Mouse (Mus musculus): ENCODE data around the gene Dnajc15.
"Not testable (repeated sequence)": the region's sequence is repeated elsewhere in the genome, so short reads cannot be mapped to it uniquely, and the experiment has no call there.

Dnajc15 gene

DNA sequence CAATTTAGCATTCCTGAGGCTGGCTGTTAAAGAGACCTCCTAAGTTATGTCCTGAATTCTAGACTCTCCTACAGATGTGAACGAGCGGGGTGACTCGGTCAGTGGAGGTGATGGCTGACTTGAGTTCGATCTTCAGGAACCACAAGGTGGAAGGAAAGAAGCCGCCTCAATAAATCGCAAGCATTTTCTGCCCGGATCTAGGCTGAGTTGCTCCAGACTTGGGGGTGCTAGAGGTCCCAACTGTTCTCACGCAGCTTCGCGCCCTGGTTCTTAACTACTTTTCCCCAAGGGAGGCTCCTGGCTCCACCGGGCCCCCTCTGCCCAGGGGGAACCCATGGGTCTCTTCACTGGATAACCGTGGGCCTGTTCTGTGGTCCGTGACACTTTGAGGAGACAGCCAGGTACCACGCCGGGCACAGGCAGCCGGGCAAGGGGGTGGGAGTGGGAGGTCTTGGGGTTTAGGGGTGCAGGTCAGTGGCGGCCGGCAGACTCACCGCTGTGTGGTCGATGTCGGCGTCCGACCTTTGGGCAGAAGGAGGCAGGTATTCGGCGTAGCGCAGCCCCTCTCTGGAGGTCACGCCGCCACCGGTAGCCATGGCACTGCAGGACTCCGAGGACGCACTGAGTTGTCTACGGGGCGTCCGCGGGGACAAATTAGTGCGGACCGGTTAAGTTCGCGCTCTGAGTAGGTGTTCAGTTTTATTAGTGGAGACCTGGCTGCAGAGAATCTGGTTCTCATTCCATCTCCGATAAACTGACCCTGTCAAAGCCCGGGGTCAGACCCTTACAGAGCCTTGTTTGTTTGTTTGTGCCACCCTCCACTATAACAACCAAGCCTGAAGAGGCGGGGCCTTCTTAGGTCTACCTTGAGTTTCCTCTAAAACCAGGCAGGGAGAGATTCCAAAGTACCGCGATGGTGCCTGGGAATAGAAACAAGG is at the start of gene Dnajc15:
Gene Dnajc15, minus strand, starts transcription at position 822 of the 938 bp plus-strand sequence.
- peak; percentile 86 to 88 for DNase-seq

DNA sequence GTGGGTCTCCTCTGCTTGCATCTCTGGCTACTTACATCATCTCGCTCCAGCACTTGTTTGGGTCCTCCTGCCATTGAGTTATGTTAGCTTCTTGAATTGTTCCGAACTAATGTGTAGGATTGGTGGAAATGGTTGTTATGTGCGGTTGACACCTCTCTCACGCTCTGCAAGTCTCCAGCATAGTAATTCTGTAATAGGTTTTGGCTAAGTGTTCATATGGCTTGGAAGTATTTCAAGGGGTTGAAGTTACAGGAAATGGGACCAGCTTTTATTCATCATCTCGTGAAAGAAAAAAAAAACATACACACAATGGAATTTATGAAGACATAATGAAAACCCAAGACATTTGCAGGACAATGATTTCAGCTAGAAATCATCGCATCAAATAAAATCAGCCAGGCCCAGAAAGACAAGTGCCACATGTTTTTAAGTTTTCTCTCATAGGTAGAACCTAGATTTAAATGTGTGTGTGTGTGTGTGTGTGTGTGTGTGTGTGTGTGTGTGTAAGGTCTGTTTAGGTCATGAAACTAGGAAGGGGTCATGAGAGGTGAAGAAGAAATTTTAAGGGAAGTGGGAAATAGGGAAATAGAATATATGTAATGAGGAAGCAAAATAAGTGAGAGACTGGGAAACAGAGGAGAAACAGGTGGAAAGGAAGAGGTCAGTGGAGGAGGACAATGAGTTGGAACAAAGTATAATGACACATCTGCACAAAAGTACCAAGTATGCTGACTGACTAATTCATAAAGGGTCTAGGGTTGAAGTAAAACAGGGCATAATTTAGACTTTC is 48.3 kb upstream of the Dnajc15 start:
- DNase-seq: no peak

DNA sequence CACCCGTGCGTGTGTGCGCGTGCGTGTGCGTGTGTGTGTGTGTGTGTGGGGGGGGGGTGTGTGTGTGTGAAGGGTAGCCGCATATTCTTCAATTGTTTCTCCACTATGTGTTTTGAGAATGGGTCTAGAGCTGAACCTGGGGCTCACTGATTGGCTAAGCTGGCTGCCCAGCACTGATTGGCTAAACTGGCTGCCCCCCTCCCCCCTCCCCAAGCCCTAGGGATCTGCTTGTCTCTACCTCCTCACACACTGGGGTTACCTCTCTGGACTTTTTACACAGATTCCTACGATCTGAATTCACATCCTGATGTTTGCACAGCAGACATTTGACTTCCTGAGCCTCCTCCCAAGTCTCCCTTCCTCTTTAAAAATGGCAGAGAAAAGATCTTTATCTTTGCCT is 46.7 kb upstream of the Dnajc15 start:
- no peak for DNase-seq

DNA sequence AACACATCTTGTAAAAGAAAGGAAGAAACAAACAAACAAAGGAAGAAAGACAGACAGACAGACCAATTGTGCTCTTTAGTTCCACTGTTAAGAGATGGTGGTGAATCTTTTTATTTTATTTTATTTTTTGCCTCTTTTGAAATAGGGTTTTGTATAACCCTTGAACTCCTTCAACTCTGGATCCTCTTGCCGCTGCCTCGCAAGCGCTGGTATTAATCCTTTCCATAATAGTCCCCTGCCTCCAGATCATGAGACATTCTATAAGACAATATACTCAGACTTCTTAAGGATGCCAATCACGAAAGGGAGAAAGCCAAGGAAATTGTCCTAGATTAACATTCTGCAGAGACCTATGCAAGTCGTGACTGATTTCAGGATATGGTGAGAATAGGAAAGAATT is 40.9 kb upstream of the Dnajc15 start:
- DNase-seq: no peak

DNA sequence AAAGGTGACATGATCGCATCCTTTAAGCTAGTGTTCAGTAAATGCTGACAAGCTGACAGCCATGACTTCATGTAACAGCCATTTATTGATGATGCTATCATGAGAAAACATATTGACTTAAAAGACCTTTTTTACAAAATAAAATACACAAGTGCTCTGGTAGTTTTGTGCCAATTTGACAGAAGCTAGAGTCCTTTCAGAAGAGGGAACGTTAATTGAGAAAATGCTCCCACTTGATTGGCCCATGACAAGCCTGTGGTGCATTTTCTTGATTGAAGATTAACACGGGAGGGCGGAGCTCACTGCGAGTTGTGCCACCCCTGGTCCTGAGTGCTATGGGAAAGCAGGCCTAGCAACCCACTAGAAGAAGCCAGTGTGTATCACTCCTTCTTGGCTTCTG is 31.7 kb upstream of the Dnajc15 start:
- no peak for DNase-seq

DNA sequence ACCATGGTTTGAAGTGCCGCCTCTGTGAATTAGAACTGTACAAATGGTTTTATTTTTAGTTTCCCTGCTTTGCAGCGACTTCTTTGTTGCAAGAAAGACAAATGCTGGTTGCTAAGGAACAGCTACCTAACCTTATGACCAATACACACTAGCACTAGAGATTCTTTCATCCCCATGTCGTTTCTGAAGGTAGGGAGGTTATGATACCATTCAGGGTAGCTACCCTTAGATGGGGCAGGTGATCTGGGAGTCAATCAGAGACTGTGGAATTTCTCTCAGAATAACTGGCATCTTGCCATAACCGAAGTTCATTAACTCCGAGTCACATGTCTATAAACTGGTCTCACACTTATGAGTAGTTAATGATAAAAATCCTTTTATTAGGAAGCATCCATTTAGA is 30.5 kb upstream of the Dnajc15 start:
- DNase-seq: no peak

DNA sequence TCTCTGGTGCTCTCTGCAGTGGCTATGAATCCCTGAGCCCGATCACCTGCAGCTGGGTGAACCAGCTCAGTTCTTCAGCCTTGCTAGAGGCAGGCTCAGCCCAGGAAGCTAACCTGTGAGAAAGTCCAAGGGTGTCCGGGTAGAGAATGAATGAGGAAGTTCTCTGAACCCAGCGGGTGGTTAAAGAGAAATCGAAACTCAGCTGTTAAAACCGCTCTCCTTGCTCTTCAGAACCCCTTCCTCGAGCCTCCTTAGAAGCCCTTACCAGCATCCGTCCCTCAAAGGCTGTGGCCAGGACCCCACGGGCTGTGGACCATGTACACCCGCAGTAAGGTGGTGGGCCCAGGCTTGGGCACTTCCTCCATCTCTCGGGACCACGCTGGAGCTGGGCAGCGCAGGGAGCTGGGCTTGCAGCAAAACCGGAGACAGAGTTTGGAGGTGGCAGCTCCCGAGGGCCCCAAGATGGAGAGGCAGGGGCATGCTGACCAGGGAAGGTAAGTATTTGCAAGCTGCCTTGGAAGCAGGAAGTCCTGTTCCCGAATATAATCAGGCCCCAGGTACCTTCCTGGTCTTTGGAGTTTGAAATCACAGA is 29.3 kb upstream of the Dnajc15 start, which contains the start of gene Epsti1:
Gene Epsti1, plus strand, starts transcription at position 69 of the 592 bp plus-strand sequence.
- no peak for DNase-seq

DNA sequence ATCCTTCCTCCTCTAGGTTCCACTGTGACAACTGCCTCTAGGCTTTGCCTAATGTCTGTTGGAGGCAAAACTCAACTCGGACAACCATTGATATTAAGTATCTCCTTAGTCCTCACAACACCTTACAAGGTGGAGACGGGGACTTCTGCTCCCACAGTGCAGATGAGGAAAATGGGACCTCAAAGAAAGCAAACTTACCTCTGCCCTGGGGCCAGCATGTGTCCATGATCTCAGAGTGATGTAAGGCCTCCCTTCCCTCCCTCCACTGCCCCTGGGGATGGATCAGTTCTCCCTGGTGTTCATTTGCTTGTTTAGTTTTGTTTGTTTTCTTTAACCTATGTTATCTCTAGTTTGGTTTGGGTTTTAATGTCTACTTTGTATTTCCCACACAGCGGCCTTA is 27.6 kb upstream of the Dnajc15 start:
- no peak for DNase-seq

DNA sequence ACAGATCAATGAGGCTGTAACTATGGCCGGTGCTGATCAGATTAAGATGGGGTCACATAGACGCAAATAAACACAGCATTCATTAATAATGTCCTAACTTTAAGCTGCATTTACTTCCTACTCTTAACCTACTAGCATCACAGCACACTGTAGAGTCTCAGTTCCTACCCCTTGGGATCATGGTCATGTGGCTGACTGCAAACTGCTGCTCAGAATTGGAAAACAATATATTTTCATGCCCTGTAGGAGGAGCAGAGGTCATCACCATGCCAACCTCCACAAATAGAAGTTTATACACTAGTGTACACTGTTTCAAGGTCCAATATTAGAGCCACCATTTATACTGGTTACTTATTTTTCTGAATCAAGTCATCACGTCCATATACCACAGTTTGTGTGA is 21.0 kb upstream of the Dnajc15 start:
- DNase-seq: no peak

DNA sequence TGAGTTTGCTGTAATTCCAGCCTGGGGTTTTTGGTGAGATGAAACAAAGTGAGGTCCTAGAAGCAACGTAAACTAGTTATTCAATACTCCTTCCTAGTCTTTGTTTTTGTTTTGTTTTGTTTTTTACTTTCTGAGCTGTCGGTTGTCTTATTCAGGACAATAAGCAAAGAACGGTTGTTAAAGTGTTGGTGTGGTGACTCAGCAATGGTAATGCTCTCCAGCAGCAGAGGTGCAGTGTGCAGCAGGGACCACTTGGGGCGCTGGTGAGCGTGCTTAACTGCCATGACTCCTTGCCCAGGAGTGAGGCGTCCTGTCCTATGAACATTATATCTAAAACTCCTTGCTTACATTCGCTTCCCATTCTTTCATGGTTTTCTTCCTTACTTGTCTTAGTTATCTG is 15.0 kb upstream of the Dnajc15 start:
- no peak for DNase-seq

DNA sequence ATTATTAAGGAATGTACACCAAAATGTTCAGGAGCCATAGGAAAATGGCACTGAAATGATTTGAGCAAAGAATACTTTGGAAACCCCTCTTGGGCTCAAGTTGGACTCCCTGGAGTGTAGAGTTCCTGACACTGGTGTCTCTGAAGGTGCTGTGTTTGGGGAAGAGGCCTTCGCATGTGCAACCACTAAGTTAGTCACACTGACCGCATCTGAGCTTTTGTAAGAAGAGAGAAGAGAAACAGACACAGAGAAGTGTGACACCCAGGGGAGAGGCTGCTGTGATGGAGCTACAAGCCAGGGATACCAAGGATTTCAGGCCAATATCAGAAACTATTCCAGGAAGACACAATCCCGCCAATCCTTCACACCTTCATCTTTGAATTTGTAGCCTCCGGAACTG is 12.0 kb upstream of the Dnajc15 start:
- no peak for DNase-seq

DNA sequence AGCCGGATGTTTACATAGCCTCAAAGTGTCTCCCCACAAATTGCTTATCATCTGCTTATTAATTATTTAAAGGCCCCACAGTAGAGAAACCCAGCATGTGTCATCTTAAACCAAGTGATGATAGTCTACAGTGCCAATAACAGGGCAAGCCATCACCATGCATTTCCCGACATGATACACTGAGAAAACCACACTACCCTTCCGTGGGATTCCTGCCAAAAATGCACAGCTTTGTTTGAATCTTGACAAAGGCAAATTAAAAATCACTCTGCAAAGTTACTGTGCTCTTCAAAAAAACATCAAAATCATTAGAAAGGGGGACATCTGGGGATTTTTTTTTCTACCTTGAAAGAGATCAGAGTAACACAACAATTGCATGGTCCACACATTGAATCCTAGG is 11.5 kb upstream of the Dnajc15 start:
- no peak for DNase-seq

DNA sequence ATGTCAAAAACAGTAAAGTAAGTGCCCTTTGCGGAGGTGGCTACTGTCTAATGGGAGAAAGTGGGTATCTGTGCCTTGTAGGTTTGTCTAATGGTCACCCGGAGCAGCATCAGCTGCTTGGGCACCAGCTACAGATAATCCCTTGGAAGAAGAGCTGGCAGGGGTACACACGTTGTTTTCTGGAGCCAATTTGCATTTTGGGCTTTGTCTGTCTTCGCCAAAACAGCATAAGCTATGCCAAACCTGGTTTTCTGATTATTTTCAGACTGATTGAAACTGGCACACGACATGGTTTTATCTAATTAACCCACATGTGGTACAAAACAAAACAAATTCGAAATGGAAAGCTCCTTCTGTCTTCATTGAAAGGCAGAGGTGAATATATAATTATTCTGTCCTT is 7.7 kb upstream of the Dnajc15 start:
- peak; percentile 87 to 88 for DNase-seq

DNA sequence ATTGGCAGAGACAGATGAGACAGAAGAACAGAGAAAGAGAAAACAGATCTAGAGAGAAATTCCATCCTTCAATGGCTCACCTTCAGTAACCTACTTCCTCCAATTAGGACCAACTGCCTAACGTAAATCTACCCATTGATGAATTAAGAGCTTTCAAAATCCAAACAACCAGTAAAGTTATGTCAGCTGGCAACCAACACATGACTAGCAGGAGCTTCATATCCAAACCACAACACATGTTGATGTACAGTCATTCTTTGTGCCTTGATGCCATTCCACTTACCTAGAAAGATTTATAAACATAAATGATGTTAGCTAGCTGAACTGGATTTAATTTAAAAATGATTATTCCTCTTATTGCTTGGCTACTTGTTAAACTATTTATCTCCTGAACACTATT is 7.1 kb upstream of the Dnajc15 start:
- DNase-seq: no peak

DNA sequence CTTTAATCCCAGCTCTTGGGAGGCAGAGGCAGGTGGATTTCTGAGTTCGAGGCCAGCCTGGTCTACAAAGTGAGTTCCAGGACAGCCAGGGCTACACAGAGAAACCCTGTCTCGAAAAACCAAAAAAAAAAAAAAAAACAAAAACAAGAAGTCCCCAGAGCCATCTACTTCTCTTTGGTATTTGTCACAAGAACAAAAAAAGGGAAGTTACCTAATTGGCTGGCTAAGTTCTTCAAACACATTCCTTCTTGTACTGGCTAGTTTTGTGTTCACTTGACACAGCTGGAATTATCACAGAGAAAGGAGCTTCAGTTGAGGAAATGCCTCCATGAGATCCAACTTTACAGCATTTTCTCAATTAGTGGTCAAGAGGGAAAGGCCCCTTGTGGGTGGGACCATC is 3.0 kb upstream of the Dnajc15 start:
- DNase-seq: not testable (repeated sequence)

DNA sequence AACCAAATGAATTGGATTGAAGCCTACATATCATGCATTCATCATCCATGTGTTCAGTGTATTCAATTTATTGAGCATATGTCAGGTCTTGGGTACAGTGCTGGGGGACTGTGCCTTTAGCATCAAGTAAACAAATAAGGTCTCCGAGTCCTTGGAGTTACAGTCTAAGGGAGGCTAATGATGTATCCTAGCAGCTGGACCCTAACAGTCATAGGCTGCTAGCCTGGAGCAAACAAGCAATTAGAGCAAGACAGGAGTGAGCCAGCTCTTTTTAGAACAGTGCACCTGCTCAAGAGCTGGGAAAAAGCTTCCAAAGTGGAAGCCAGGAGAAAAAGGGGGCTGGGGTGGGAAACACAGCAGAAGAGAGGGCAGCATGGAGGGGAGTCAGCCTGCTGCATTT is 1.3 kb upstream of the Dnajc15 start:
- peak; percentile 21 to 26 for DNase-seq

DNA sequence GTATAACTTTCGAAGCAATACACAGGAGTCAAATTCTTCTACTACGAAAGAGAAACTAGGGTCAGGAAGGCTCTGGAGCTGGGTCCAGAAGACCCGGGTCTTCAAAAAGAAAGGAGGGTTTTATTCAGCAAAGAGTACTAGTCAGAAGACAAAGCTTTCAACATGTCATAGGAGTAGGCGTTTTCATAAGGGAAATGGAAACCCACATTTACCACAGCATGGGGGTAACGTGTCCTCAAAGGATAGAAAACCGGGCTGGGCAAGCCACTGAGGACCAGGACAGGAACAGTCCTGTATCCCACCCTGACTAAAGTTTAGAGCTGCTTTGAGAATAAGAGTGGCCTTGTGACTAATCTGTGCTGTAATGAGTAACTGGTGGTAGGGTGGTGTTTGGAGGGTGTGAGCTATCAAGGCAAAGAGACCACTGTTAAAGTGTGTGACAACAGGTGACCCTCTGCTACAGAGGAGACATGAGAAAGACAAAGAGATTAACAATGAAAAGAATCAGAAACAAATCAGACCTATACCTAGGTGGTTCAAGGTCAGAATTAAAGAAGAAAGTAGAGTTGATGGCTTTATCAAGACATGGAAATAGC is 3.4 kb downstream of the Dnajc15 start:
- DNase-seq: no peak

DNA sequence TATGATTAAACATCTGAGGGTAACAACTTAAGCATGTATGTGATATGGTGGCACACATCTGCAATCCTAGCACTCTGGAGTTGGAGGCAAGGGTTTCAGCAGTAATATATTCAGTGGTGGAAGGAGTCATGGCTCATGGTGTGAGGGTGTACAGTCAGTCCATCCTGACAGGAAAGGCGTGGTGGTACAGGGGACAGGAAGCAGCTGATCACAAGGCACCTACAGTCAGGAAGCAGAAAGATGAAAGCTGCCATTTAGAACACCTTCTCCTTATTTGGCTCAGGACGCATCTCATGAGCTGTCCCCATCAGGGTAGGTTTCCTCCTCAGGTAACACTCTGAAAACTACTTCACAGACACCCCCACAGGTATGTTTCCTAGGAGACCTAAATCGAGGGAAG is 4.0 kb downstream of the Dnajc15 start:
- DNase-seq: no peak

DNA sequence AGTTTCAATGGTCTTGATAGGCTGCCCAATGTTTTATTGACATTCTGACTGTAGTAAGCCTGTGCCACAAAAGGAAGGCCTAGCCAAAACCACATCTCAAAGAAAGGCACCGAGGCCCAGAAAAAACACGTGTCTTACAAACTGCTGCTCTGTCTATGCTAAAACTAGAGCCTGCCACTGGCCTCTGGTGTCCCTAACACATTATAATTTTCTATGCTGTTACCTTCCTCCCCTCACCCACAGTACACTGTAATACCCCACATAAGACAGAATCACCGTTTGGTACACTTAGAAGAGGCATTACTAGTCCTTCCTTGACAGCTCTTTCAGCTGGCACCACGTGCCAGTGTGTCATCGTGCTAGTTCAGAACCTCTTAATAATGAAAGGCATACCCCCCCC is 7.3 kb downstream of the Dnajc15 start:
- no peak for DNase-seq

DNA sequence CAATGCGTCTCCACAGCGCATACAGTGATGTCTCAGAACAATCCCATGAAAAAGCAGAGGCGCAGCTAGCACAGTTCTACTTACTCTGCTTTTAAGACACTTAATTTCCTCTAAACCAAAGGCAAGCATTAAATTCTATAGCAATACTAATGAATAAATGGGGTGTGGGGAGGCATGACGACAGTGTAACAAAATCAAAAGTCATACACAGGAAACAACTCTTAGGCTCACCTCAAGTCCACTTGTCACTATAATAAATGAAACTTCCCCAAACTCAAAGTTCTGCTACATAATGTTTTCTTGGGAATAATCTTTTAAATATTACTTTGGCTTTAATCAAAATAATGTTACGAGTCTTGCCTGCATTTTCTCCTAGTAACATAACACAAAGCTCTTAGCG is 10.4 kb downstream of the Dnajc15 start:
- no peak for DNase-seq

DNA sequence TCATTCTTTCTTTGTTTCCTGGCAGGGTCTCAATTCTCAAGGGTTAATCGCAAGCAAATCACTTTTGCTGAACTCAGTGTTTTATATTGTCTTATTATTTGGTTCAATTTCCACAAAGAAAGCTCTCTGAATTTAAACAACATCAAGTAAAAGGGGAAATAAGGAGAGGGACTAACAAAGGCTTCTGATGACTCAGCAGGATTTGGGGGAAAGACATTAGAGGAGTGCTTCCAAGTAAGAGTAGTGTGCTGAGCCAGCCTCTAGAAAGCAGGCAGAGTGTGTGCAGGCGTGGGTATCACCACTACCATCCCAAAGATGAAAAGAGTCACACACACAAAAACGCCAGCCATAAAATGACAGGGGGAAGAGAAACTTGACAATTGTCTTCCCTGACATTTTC is 10.9 kb downstream of the Dnajc15 start:
- DNase-seq: no peak

DNA sequence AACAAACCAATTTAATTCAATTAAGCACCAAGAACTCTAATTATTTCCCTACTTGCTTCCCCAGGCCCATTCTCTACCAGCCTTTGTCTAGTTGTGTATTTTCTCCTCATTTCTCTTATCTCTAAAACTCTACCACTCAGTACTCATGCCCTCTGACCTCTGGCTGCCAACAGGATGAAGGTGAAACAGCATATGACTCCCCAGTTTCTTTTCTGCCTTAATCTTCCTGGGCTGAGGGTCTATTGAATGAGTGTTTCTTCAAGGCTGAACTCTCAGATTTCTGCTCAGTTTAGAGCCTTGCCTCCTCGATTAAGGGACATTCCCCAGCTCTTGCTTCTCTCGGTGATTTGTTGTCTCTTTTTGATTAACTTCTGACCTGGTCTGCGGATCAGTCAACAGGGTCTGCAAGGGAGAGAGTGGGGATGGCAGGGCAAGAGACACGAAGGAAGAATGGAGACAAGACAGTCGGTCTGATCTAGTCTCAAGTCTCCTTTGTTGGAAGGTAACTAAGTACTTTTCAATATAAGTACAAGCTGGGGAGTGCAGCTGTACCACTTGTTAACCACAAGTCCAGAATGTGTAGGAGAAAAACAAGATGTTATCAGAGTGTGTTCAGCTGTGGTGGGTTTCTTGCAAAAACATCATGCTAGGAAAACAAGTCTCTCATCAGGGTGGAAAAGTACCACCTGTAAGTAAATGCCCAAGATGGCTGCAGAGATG is 13.9 kb downstream of the Dnajc15 start:
- DNase-seq: no peak

Measured in cerebellum, postnatal 10 days (tissue).